Mouse (Mus musculus) cerebellum, adult 11 months (tissue): ENCODE results near the gene Slc27a1.

Experiments
- DNase-seq: peaks from one replicate; pipeline ENCODE4 v3.0.0; 2022

Gene Slc27a1

GRCm38 (mm10) chr8:71626753-71627152, 58.1 kb downstream of the Slc27a1 start:
- DNase-seq: no peak

- no peak for DNase-seq
These were observed 58.8 kb downstream of the Slc27a1 start for GRCm38 (mm10) chr8:71627265-71628099.

DNA sequence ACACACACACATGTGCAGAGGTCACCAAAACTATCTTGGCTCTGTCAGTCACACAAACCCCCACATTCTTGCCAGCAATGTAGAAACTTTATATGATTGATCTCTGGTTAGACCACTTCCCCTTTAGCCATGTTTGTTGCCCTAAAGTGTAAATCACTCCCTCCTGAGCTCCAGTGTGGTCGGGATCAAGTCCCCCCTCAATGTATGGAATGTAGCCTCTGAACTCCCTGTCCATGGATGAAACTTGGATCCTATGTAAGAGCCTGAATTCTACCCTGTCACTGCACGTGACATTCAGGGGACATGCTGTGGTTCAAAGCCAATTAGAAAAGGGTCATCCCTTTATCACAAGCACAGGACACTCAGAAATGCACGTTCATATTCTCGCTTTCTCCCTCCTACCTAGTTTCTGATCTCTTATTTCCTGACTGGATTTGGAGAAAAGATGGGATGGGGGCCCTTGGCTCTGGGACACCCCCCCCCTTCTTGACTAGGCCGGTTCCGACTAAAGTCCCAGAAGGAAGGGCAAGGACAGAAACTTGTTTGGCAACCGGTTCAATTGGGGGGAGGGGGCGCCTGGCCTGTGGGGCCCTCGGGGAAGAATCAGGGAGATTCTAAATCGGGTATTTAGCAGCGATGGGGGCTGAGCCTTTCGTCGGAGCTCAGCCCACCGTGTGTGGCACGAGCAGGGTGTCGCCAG, 59.9 kb downstream of the Slc27a1 start:
- no peak for DNase-seq

DNA sequence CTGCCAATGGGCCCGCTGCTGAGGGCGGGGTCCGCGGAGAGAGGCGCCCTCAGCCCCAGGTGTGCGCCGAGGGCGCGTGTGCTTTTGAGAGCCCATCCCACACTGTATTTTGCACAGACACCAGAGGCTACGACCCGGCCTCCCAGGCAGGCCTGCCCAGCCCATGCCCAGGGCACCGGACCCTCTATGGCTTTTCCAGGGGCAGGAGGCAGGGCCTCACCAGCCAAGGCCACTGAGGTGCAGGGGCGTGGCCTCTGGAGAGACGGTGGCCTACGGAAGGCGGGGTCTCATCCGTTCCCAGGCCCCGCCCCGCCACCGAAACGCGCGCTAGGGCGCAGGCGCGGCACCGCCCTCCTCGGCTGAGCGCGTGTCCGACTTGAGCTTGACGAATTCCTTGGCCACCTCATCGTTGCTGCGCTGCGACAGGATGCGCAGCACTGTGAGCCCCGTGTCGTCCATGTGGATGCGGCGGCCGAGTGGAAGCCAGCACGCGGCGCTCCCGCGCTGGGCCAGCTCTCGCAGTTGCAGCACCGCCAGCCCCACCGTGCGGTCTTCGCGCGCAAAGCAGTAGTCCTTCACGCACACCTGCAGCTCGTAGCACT, 60.5 kb downstream of the Slc27a1 start:
- peak; percentile 88 for DNase-seq

DNA sequence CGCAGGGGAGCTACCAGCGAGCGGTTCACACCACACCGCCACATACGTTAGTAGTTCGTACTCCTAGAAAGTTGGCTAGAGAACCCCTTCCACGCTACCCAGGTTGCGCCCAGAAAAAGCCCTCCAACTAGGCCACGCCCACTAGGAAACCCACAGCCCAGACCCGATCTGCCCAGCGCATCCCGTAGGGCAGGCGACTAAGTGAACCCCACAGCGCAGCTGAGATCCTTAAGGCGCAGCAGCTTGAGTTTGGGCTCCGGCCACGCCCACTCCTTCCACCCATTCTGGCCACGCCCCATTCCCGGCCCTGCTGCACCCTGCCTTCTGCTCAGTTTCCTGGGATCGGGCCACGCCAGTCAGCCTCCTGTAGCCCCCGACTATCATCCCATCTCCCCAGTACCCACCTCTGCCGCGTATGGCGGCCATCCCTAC, 61.1 kb downstream of the Slc27a1 start:
- DNase-seq: peak; percentile 53

DNA sequence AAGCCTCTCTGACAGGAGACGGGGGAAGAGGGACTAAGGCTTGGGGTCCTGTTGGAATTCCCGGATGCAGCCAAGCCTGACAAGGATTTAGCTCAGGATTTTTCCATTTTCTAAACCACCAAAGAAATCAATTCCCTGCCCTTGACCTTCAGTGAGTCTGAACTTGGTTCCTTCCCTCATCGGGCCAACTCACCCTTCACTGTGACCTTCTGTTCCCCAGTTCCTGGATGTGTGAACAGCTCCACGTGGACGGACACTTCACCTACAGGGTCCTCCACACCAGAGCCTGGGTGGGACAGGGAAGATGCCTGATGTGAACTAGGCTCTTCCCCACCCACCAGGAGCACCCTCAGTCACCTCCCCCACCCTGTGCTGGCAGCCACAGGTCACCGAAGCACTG, 62.1 kb downstream of the Slc27a1 start:
- no peak for DNase-seq

DNA sequence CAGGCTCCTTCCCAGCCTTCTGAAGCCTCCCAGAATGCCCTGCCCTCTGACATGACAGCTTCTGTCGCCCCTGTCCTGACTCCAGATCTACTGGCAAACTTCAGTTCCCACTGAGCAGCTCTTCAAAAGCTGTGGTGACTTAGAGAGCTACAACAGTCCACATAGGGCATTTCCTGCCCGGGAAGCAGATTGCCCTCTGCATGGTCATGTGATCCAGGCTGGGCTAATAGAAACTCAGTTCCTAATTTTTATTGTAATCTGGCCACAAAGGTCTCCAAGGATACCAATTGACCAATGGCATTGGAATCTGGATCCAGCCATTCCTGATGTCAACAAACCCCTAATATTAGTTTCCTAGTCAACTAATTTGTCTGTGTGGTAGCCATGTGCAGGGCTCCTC, 63.2 kb downstream of the Slc27a1 start:
- DNase-seq: no peak

GRCm38 (mm10) chr8:71633164-71633563, 64.5 kb downstream of the Slc27a1 start:
- DNase-seq: no peak

DNA sequence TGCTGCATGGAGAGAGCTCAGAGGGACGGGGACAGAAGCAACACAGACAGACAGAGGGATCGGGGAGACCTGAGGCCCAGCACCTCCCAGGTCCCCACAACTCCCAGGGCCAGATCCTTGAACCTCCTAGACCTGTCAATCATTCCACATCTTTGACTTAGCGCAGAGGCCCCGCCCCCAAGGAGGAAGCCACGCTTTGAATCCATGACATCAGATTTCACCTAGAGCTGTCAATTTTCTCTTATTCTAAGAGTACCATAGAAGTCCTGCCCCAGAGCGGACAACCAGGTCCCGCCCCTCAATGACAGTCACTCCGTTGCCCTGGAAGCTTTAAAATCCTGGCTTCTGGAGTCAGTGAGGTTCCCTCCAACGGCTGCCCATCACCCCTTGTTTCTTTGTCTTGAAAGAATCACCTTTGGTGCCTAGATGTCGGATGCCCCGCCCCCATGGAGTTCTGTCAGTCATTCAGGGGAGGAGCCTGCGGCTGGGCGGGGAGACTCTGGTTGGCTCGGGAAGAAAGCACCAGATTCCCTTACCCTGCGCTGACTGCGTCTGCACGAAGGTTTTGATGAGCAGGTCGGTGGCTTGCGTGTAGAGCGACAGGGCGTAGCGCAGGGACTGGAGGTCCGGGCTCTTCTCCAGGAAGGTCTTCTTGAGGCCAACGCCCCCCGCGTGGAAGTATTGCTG, 65.4 kb downstream of the Slc27a1 start:
- DNase-seq: no peak
